Mouse (Mus musculus) embryonic facial prominence, embryonic 13.5 days (tissue): ENCODE results near the gene Col23a1. TPM values are rescaled to one million over a fixed set of nuclear protein-coding genes. Genes with fewer than 3 reads are reported as not detected.

Source experiments
- ATAC-seq: fragments of 200-750 bp; cut with Nextera tagmentation; 2 replicates; pipeline ENCODE4 v1.8.0; 2017; ENCODE audit warnings: low read depth; ENCODE audit not compliant: insufficient number of reproducible peaks, insufficient read depth, low FRiP score, low TSS enrichment
- H3K27ac ChIP-seq: fragments of 300-500 bp; sonication (generic); 2 replicates; pipeline ENCODE4 v1.5.1; 2015; ENCODE audit warnings: moderate library complexity, mild to moderate bottlenecking, inconsistent platforms
- H3K27me3 ChIP-seq: fragments of 300-500 bp; sonication (generic); 2 replicates; pipeline ENCODE4 v1.6.1; 2015; ENCODE audit warnings: mild to moderate bottlenecking, inconsistent platforms
- H3K36me3 ChIP-seq: fragments of 300-500 bp; sonication (generic); 2 replicates; pipeline ENCODE4 v1.6.1; 2015; ENCODE audit warnings: mild to moderate bottlenecking, inconsistent platforms
- H3K4me1 ChIP-seq: fragments of 300-500 bp; sonication (generic); 2 replicates; pipeline ENCODE4 v1.6.1; 2015; ENCODE audit warnings: inconsistent platforms
- H3K4me2 ChIP-seq: fragments of 300-500 bp; sonication (generic); 2 replicates; pipeline ENCODE4 v1.6.1; 2015; ENCODE audit warnings: moderate library complexity, mild to moderate bottlenecking, inconsistent platforms
- H3K4me3 ChIP-seq: fragments of 300-500 bp; sonication (generic); 2 replicates; pipeline ENCODE4 v1.5.1; 2015; ENCODE audit warnings: mild to moderate bottlenecking, inconsistent platforms
- H3K9ac ChIP-seq: fragments of 300-500 bp; sonication (generic); 2 replicates; pipeline ENCODE4 v1.6.1; 2015; ENCODE audit warnings: mild to moderate bottlenecking, inconsistent platforms
- H3K9me3 ChIP-seq: fragments of 300-500 bp; sonication (generic); 2 replicates; pipeline ENCODE4 v1.6.1; 2016; ENCODE audit warnings: inconsistent platforms
- WGBS: fragments of 180-500 bp; shearing (Covaris S2); methylation state at CpG from one replicate; pipeline ENCODE4 v1.1.7; 2015; ENCODE audit warnings: mixed read lengths; 5-methylcytosine and 5-hydroxymethylcytosine counted together
- polyA plus RNA-seq: library from polyadenylated mRNA; unstranded; fragments of >200 nt; fragmentation: Nextera tagmentation; extraction: Ambion mirVana; gene quantifications from 2 replicates; pipeline ENCODE4 v1.2.1, GENCODE M21; 2015

Col23a1 gene
- polyA plus RNA-seq, 1 experiment from 2014 or later: 20.2 TPM

DNA sequence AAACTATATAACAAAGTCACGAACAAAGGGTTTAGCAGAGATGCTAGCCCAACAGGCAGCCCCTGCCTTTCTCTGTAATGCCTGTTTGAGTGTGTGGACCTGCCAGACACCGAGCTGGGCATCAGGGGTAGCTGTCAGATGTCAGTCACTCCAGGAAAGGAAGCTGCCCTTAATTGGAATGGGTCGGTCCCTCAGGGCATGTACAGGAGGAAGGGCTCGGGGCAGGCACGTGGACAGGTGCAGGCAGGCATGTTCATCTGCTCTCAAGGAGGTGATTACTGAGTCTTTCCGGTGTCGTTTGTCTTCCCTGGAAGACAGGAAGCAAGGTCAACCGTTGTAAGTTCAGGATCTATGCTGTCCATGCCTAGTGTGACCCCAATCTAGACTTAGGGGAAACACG, 233.9 kb downstream of the Col23a1 start:
- H3K36me3 ChIP-seq: no peaks in the 10 kb centered on the region
- H3K4me3 ChIP-seq: no peak overlapping the region
- H3K4me1 ChIP-seq: peaks cover 47% of the 10 kb centered on the region
- no peak overlapping the region for H3K27ac ChIP-seq
- H3K9ac ChIP-seq: no peak overlapping the region
- WGBS: 22% methylated on average over 9 of the region's 9 CpGs
- 0 out of 2 replicates have a peak, but pooled peaks cover 2% of the 10 kb centered on the region for H3K27me3 ChIP-seq
- H3K4me2 ChIP-seq: no peak overlapping the region
- no peak for ATAC-seq
- no peaks in the 10 kb centered on the region for H3K9me3 ChIP-seq

DNA sequence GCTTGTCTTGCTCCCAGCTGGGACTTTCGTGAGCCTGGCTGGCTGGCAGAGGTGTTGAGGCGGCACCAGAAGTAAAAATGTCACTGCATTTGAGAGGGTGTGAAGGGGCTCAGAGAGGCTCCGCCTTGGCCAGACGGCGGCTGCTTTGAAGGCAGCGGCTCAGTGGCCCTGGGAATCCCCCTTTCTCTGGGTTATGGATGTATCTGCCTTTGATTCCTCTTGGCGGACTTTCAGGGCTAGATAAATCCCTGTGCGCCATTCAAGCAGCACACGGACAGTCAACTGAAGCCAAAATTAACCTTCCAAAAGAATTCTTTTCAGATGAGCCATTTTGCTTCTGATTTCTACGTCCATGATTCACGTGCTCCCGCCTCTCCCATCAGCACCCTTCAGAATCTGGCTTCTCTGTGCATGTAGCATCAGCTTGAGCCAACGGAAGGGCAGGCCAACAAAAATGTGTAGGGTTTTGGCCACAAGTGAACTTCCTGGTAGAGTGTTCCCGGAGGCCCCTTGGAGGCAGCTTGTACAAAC, 237.0 kb downstream of the Col23a1 start:
- no peak for ATAC-seq
- no peak overlapping the region for H3K4me3 ChIP-seq
- 55% methylated on average over 14 of the region's 14 CpGs for WGBS

DNA sequence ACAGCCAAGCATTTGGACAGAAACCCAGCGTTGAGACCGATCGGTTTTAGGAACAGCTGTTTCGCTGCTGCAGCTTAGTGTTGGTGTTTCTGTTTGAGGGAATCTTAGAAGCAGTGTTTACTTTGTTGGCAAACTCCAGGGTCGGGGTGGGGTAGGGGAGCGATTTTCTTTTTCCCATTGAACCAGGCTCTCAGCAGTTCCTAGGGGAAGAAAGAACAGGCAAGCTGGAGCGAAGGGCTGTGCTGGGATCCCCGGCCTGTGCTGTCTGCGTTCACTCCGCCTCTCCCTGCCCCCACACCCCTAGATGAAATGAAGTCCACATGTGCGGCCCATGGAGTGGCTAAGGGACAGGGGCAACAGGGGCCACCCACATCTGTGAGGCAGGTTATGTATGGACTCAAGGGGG, 243.4 kb downstream of the Col23a1 start:
- no peak for ATAC-seq
- Histone ChIP-seq H3K4me2 (peak overlapping the region; percentile 37), H3K9ac (peak overlapping the region; percentile 32), H3K27me3 (peaks cover 13% of the 10 kb centered on the region; the same call in 1 of the 2 replicates), H3K4me1 (peaks cover 10% of the 10 kb centered on the region), H3K27ac (peak overlapping the region; percentile 75; the same call in 1 of the 2 replicates), H3K36me3 (no peaks in the 10 kb centered on the region), H3K4me3 (no peak overlapping the region), H3K9me3 (no peaks in the 10 kb centered on the region)
- WGBS: 14% methylated on average over 11 of the region's 11 CpGs

More for the DNA sequence above, 237.0 kb downstream of the Col23a1 start:
- H3K27ac ChIP-seq: no peak overlapping the region
- peaks cover 5% of the 10 kb centered on the region; the same call in 1 of the 2 replicates for H3K27me3 ChIP-seq
- no peaks in the 10 kb centered on the region for H3K9me3 ChIP-seq
- H3K4me2 ChIP-seq: no peak overlapping the region
- peaks cover 40% of the 10 kb centered on the region for H3K4me1 ChIP-seq
- H3K9ac ChIP-seq: no peak overlapping the region
- no peaks in the 10 kb centered on the region for H3K36me3 ChIP-seq

DNA sequence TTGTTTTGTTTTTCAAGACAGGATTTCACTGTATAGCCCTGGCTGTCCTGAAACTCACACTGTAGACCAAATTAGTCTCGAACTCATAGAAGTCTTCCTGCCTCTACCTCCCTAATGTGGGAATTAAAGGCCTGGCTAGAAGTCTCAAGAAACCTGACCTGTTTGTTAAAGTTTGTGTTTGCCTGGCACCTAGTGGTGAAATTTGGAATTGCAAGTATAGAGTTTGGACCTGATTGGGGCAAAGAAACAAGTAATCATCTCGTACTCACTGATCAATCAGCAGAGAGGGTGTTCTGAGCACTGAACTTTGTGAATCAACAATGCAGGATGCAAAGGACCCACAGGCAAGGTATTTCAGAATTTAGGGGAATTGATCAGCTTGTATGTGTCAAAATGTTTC, 244.6 kb downstream of the Col23a1 start:
- 16% methylated on average over 2 of the region's 2 CpGs for WGBS
- H3K36me3 ChIP-seq: no peaks in the 10 kb centered on the region

DNA sequence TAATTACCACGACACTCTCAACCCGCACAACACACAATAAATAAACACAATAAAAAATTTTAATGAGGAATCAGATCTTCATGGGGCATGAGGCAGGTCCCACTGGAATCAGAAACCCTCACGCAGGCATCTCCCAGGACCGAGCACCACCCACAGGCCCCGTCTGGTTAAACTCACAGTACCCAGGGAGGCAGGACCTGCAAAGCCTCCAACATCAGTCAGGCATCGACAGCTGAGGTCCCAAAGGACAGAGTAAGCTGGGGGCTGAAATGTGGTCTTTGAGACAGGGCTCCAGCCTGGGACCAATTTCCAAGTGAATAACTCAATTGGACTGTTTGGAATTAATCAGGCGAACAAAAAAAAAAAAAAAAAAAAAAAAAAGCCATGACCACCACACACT, 248.7 kb downstream of the Col23a1 start:
- no peaks in the 10 kb centered on the region for H3K9me3 ChIP-seq
- peaks cover 8% of the 10 kb centered on the region; the same call in 1 of the 2 replicates for H3K27me3 ChIP-seq
- WGBS: 23% methylated on average over 7 of the region's 7 CpGs
- no peak overlapping the region for H3K4me3 ChIP-seq
- H3K4me2 ChIP-seq: no peak overlapping the region
- H3K4me1 ChIP-seq: peaks cover 35% of the 10 kb centered on the region
- H3K9ac ChIP-seq: no peak overlapping the region
- ATAC-seq: no peak
- no peak overlapping the region for H3K27ac ChIP-seq
- no peaks in the 10 kb centered on the region for H3K36me3 ChIP-seq

More for the DNA sequence above, 244.6 kb downstream of the Col23a1 start:
- ATAC-seq: no peak
- no peak overlapping the region for H3K4me3 ChIP-seq
- H3K4me2 ChIP-seq: no peak overlapping the region
- peaks cover 20% of the 10 kb centered on the region for H3K4me1 ChIP-seq
- H3K27ac ChIP-seq: no peak overlapping the region
- H3K9me3 ChIP-seq: no peaks in the 10 kb centered on the region
- H3K9ac ChIP-seq: no peak overlapping the region
- H3K27me3 ChIP-seq: peaks cover 8% of the 10 kb centered on the region; the same call in 1 of the 2 replicates

DNA sequence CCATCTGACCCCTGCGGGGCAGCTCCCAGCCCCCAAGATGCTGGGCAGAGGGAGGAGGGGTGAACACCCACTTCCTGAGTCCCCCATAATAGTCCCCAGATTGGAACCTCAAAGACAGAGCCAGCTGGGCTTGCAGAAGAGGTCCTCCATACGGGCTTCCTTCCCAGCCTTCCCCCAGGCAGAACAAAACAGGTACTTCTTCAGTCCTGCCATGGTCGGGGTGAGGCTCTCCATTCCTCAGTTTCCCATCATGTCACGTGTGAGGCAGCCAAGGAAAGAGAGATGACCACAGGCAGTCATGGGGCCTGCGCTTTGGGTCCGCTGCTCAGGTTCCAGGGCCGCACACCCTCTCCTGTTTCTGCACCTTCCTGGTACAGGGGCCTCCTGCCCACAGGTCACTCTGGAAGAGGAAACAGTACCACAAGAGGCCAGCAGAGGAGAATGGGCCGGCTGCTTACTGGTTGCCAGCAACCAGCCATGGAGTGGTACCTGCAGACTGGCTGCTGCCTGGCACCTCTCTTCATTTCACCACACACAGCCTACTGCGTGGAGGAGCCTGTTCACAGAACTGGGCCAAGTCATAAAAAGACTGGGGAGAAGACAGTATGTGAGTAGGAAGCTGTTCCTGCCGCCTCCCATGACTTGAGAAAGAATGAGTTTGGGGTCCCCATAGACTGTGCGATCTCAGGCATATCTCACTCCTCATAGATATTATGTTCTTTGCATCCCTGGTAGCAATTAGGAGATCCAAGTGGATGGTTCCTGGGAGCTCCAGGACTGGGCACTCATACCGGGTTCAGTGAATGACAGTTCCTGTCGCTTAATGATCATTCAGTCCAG, 249.4 kb downstream of the Col23a1 start:
- H3K9ac ChIP-seq: no peak overlapping the region
- peak; percentile 17; the same call in 1 of the 2 replicates for ATAC-seq
- H3K4me3 ChIP-seq: no peak overlapping the region
- H3K27ac ChIP-seq: 0 out of 2 replicates have a peak overlapping the region, but pooled peaks have one; percentile 2
- H3K4me1 ChIP-seq: peaks cover 40% of the 10 kb centered on the region
- WGBS: 39% methylated on average over 13 of the region's 13 CpGs
- no peaks in the 10 kb centered on the region for H3K36me3 ChIP-seq
- no peak overlapping the region for H3K4me2 ChIP-seq
- peaks cover 8% of the 10 kb centered on the region; the same call in 1 of the 2 replicates for H3K27me3 ChIP-seq
- no peaks in the 10 kb centered on the region for H3K9me3 ChIP-seq

DNA sequence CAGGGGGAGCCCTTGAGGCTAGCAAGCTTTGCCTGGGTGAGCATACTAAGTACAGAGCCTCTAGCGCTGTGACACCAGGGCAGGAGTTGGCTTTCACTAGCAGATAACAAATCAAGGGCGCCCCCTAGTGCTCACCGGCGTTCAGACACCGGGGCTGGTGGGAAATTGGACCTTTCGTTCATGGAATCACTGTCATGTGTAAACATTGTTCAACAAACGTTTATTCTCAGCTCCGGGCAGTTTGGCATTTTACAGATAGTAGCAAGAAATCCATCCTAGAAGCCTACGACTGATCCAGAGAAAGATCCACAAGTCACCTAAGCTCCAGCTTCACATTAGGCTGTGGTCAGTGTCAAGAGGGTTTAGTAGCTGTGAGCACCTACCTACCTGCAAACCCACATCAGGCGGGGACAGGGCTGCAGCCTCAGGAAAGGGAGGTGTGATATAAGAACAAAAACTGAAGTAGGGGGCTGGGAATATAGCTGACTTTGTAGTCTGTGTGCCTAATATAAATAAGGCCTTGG, 250.1 kb downstream of the Col23a1 start:
- no peak overlapping the region for H3K9ac ChIP-seq
- H3K27me3 ChIP-seq: peaks cover 8% of the 10 kb centered on the region; the same call in 1 of the 2 replicates
- H3K27ac ChIP-seq: no peak overlapping the region
- H3K4me2 ChIP-seq: no peak overlapping the region
- H3K4me1 ChIP-seq: peaks cover 41% of the 10 kb centered on the region
- peak; percentile 34; the same call in 1 of the 2 replicates for ATAC-seq
- H3K36me3 ChIP-seq: no peaks in the 10 kb centered on the region
- H3K9me3 ChIP-seq: no peaks in the 10 kb centered on the region
- WGBS: 11% methylated on average over 10 of the region's 10 CpGs
- no peak overlapping the region for H3K4me3 ChIP-seq

DNA sequence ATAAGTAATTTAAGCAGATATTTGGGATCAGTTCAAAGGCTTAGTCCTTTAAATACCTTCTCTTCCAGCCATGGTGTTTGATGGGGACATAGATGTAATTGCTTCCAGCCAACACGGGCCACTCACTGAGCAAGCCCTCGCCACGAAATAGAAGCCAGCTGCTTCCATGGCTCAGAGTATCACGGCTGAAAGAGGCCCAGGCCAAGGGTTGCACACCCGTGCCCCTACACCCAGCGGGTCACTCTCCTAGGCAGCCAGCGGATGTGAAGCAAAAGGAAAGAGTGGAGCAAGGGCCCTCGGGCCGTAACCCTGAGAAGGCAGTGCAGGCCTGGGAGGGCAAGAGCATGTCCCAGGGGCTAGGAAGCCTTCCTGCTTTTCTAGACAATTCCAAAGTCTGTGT, 252.7 kb downstream of the Col23a1 start:
- peak overlapping the region; percentile 23; the same call in 1 of the 2 replicates for H3K27ac ChIP-seq
- peaks cover 53% of the 10 kb centered on the region for H3K4me1 ChIP-seq
- H3K4me3 ChIP-seq: no peak overlapping the region
- no peaks in the 10 kb centered on the region for H3K9me3 ChIP-seq
- no peak overlapping the region for H3K9ac ChIP-seq
- ATAC-seq: no peak
- 13% methylated on average over 9 of the region's 9 CpGs for WGBS
- no peaks in the 10 kb centered on the region for H3K36me3 ChIP-seq
- H3K4me2 ChIP-seq: no peak overlapping the region
- H3K27me3 ChIP-seq: no peaks in the 10 kb centered on the region

DNA sequence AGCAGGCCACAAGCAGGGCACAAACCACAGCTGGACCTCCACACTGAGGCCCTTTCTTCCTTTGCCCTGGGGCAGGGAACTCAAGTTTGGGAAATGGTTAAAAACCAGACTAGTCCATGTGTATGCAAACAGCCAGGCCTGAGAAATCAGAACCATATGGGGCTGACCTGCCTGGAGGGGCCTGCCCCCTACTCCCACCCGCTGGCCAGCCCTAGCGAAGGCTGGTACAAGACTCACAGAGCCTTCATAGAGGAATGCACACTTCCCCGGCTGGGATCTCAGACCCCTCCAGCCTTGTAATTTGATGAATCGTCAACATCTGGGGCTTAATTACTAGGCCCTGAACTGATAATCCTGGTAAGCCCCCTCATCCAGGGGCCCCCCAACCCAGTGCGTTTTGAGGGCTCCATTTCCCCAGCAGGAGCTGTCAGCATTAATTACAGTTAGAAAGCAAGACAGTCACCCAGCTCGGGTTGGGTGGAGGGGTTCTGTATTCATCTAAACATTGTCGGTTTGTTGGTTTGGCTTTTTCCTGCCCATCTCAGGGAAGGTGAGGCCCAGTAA, 253.8 kb downstream of the Col23a1 start:
- H3K4me3 ChIP-seq: no peak overlapping the region
- no peak overlapping the region for H3K9ac ChIP-seq
- H3K4me2 ChIP-seq: 0 out of 2 replicates have a peak overlapping the region, but pooled peaks have one; percentile 5
- H3K27ac ChIP-seq: peak overlapping the region; percentile 67
- no peaks in the 10 kb centered on the region for H3K36me3 ChIP-seq
- H3K4me1 ChIP-seq: peaks cover 49% of the 10 kb centered on the region
- no peaks in the 10 kb centered on the region for H3K9me3 ChIP-seq
- H3K27me3 ChIP-seq: no peaks in the 10 kb centered on the region
- WGBS: 6% methylated on average over 7 of the region's 7 CpGs
- no peak for ATAC-seq

DNA sequence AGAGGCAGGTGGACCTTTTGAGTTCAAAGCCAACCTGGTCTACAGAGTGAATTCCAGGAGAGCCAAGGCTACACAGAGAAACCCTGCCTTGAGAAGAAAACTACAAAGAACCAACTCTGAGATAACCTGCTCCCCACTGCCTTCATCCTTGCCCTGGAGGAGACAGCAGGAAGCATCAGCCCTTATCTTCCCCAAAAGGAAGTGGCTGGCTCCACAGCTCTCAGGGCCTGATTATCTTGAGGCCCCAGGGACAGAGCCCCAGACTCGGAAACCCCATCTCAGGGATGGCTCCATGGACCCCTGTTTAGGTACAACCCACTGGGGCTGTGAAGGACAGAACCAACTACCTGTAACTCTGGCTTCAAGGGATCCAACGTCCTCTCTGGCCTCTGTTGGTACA, 254.7 kb downstream of the Col23a1 start:
- Histone ChIP-seq H3K4me2 (no peak overlapping the region), H3K27me3 (no peaks in the 10 kb centered on the region), H3K27ac (no peak overlapping the region), H3K9me3 (no peaks in the 10 kb centered on the region), H3K4me1 (peaks cover 43% of the 10 kb centered on the region), H3K36me3 (no peaks in the 10 kb centered on the region), H3K4me3 (no peak overlapping the region), H3K9ac (no peak overlapping the region)
- 44% methylated on average over 2 of the region's 2 CpGs for WGBS
- no peak for ATAC-seq

DNA sequence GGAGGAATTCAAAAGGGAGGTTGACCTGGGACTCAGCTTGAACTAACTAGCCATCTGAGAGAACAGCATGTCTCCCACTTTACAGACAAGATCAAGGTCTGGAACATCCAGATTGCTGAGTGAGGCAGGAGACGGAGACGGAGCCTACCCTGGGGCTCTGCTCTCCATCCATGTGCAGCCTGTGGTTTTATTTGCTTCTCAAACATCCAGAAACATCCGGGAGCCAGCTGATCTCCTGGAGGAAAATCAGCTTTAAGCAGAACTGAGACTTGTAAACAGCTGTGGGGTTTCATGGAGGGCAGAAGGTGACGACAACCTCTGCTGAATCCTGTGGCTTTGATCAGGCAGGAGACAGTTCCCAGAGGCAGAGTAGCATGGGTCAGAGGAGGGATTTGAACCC, 256.1 kb downstream of the Col23a1 start:
- ATAC-seq: no peak
- H3K36me3 ChIP-seq: no peaks in the 10 kb centered on the region
- H3K27me3 ChIP-seq: no peaks in the 10 kb centered on the region
- H3K4me1 ChIP-seq: peaks cover 44% of the 10 kb centered on the region
- H3K9me3 ChIP-seq: no peaks in the 10 kb centered on the region
- 0 out of 2 replicates have a peak overlapping the region, but pooled peaks have one; percentile 16 for H3K27ac ChIP-seq
- WGBS: 23% methylated on average over 4 of the region's 4 CpGs
- no peak overlapping the region for H3K4me3 ChIP-seq
- H3K9ac ChIP-seq: 0 out of 2 replicates have a peak overlapping the region, but pooled peaks have one; percentile 16
- H3K4me2 ChIP-seq: no peak overlapping the region
